Mouse (Mus musculus) C2C12 (cell line): ENCODE data around the gene Pdzrn4.

Source experiments
- CEBPB ChIP-seq: IDR thresholded peaks from one replicate; pipeline ENCODE4 v1.6.1; 2011; ENCODE audit warnings: low read depth, mild to moderate bottlenecking, control low read depth, moderate library complexity
- CTCF ChIP-seq: IDR thresholded peaks from one replicate; pipeline ENCODE4 v1.5.1; 2011; ENCODE audit not compliant: control insufficient read depth, insufficient read depth, insufficient read length
- MAX ChIP-seq: IDR thresholded peaks from one replicate; pipeline ENCODE4 v1.6.1; 2011; ENCODE audit warnings: mild to moderate bottlenecking, control low read depth
- MYOD1 ChIP-seq: IDR thresholded peaks from one replicate; pipeline ENCODE4 v1.6.1; 2011; ENCODE audit warnings: low read depth; ENCODE audit not compliant: control insufficient read depth, insufficient read length
- MYOG ChIP-seq: IDR thresholded peaks from one replicate; pipeline ENCODE4 v1.6.1; 2011; ENCODE audit not compliant: control insufficient read depth, insufficient read length; ENCODE audit errors: extremely low read depth
- USF1 ChIP-seq: IDR thresholded peaks from one replicate; pipeline ENCODE4 v1.6.1; 2011; ENCODE audit warnings: low read depth, mild to moderate bottlenecking, control low read depth, moderate library complexity

GRCm38 (mm10) chr15:92696276-92696956 is 299.7 kb downstream of the Pdzrn4 start:
- TF ChIP-seq CTCF (no peak), MAX (no peak), CEBPB (no peak), MYOG (no peak), MYOD1 (peak; percentile 18), USF1 (no peak)
